Mouse (Mus musculus) layer of hippocampus, postnatal 36 days (tissue): Measurements from ENCODE around the gene Dnajc7. TPM values are rescaled to one million over a fixed set of nuclear protein-coding genes. Genes with fewer than 3 reads are reported as not detected.

ENCODE experiments used
- DNase-seq, 2 experiments: peaks; one replicate each; pipeline ENCODE4 v3.0.0; 2022
- total RNA-seq, 2 experiments: library from RNA; stranded (reverse); gene quantifications; 2 replicates each; pipeline ENCODE4 v1.2.3; 2021

The Dnajc7 gene
- total RNA-seq, 2 experiments from 2014 or later, result 249 to 265 TPM

GRCm38 (mm10) chr11:100579116-100579799 lies 40.7 kb downstream of the Dnajc7 start:
- DNase-seq, result no peak

- no peak for DNase-seq
These were observed 41.9 kb downstream of the Dnajc7 start for GRCm38 (mm10) chr11:100577852-100578599.

- DNase-seq, result no peak
These were observed 43.7 kb downstream of the Dnajc7 start for GRCm38 (mm10) chr11:100576256-100576655.

- peak; percentile 62 to 65 for DNase-seq
These were observed 44.5 kb downstream of the Dnajc7 start for GRCm38 (mm10) chr11:100575484-100575855.

GRCm38 (mm10) chr11:100574708-100575483 lies 45.1 kb downstream of the Dnajc7 start, which contains the start of gene Cnp:
Gene Cnp (plus strand): TSS chr11:100574904.
- DNase-seq, result peak; percentile 63 to 66

- DNase-seq, result no peak
These were observed 45.8 kb downstream of the Dnajc7 start for GRCm38 (mm10) chr11:100574188-100574587.

GRCm38 (mm10) chr11:100571202-100571567 lies 48.8 kb downstream of the Dnajc7 start:
- peak in 1 of 2 experiments; percentile 39 for DNase-seq

- peak; percentile 61 to 80 for DNase-seq
These were observed 49.4 kb downstream of the Dnajc7 start for GRCm38 (mm10) chr11:100570430-100571201.

GRCm38 (mm10) chr11:100569789-100570188 lies 50.2 kb downstream of the Dnajc7 start:
- DNase-seq, result no peak

GRCm38 (mm10) chr11:100568692-100569091 lies 51.3 kb downstream of the Dnajc7 start:
- DNase-seq, result no peak

GRCm38 (mm10) chr11:100567815-100568245 lies 52.1 kb downstream of the Dnajc7 start:
- no peak for DNase-seq

GRCm38 (mm10) chr11:100567229-100567628 lies 52.7 kb downstream of the Dnajc7 start:
- DNase-seq, result no peak

GRCm38 (mm10) chr11:100564703-100565102 lies 55.3 kb downstream of the Dnajc7 start:
- no peak for DNase-seq

- DNase-seq, result peak; percentile 74 to 78
These were observed 55.7 kb downstream of the Dnajc7 start for GRCm38 (mm10) chr11:100564297-100564696.

- DNase-seq, result no peak
These were observed 58.2 kb downstream of the Dnajc7 start for GRCm38 (mm10) chr11:100561748-100562147.

- no peak for DNase-seq
These were observed 60.5 kb downstream of the Dnajc7 start for GRCm38 (mm10) chr11:100559476-100559875.

GRCm38 (mm10) chr11:100557563-100557962 lies 62.4 kb downstream of the Dnajc7 start:
- DNase-seq, result no peak

GRCm38 (mm10) chr11:100555583-100555982 lies 64.4 kb downstream of the Dnajc7 start:
- no peak for DNase-seq

GRCm38 (mm10) chr11:100552842-100553241 lies 67.1 kb downstream of the Dnajc7 start:
- no peak for DNase-seq

GRCm38 (mm10) chr11:100550101-100550500 lies 69.9 kb downstream of the Dnajc7 start:
- no peak for DNase-seq

- no peak for DNase-seq
These were observed 70.5 kb downstream of the Dnajc7 start for GRCm38 (mm10) chr11:100549466-100549865.

GRCm38 (mm10) chr11:100548141-100548540 lies 71.8 kb downstream of the Dnajc7 start:
- DNase-seq, result no peak
